Mouse (Mus musculus) T-helper 17 cell (primary cell): ENCODE measurements at regions not wholly inside any gene's neighbourhood (a gene's known extent, or its start where the extent isn't known, plus 50 kb on each side); places are given as distances from the start of the nearest gene placed in this dataset.

Experiments used
- in situ Hi-C, 2 experiments: fragments of 300-600 bp; cut with MboI, MseI; formaldehyde crosslinking; loops; 1 replicate in 1 of 2; 2 replicates in 1 of 2; pipeline ENCODE4 v1.15.1; 2025; ENCODE audit warnings: high pct_unique_total_duplicates in 2 of 2

GRCm38 (mm10) chr4:61909409-61909808 is 74.4 kb upstream of the Mup5 start:
- in situ Hi-C loops, result no loop called here

GRCm38 (mm10) chr4:61902136-61902535 is 67.1 kb upstream of the Mup5 start:
- in situ Hi-C loops, result no loop called here

- in situ Hi-C loops, result loop anchor here in 1 of 2 experiments (5.0 kb wide), 1 partner anchor 36 kb away; no protein-coding TSS in a partner anchor
Observed at GRCm38 (mm10) chr4:61898184-61898583, 63.2 kb upstream of the Mup5 start.

- in situ Hi-C loops, result loop anchor here in 1 of 2 experiments (5.0 kb wide), 1 partner anchor 35 kb away; no protein-coding TSS in a partner anchor
Observed at GRCm38 (mm10) chr4:61897176-61897575, 62.1 kb upstream of the Mup5 start.
